Mouse (Mus musculus) T-helper 2 cell (primary cell): ENCODE data around the gene Acvr1b.

Experiments used
- in situ Hi-C: fragments of 300-600 bp; cut with MboI, MseI; formaldehyde crosslinking; loops from one replicate; pipeline ENCODE4 v1.15.1; 2025; ENCODE audit warnings: high pct_unique_total_duplicates

Gene Acvr1b

GRCm38 (mm10) chr15:101228866-101229590 is 55.2 kb downstream of the Acvr1b start:
- in situ Hi-C loops, result no loop called here

DNA sequence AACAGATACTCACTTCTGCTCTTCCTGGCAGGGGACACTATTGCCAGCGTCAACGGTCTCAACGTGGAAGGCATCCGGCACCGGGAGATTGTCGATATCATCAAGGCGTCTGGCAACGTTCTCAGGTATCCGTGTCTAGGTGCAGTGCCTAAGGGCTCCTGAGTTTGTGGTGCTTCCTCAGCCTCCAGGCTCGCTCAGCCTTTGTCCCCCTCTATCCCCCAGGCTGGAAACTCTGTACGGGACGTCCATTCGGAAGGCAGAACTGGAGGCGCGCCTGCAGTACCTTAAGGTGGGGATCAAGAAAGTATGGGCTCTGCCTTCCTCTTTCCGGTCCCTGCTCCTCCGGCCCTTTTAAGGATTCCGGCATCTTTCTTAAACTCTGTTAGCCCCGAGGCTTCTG is 56.6 kb downstream of the Acvr1b start:
- in situ Hi-C loops, result no loop called here

DNA sequence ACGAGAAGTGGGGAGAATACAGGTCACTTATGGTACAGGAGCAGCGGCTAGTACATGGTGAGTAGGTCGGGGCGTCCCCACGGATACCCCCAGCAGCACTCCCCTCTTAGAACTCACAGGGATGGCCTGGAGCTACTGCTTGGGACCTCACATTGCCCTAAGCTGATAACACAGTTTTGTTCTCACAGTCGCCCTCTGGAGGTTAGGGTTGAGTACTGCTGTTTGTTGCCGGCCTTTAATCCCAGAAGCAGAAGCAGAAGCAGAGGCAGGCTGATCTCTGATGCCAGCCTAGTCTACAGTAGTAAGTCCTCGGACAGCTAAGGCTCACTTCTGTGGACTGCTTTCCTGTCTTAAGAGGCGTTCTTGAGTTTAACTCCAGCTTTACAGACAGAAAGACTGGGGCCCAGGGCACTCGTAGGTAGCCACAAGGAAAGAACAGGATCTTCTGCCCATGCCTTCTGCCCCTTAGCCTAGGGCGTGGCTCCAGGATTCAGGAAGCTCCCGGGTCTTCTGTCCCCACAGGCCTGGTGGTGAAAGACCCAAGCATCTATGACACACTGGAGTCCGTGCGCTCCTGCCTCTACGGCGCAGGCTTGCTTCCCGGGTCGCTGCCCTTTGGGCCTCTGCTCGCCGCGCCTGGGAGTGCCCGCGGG is 57.3 kb downstream of the Acvr1b start:
- in situ Hi-C loops, result no loop called here

- in situ Hi-C loops, result no loop called here
Observed at GRCm38 (mm10) chr15:101231648-101232180, 57.8 kb downstream of the Acvr1b start.

GRCm38 (mm10) chr15:101232607-101233006 is 58.7 kb downstream of the Acvr1b start:
- in situ Hi-C loops, result no loop called here

DNA sequence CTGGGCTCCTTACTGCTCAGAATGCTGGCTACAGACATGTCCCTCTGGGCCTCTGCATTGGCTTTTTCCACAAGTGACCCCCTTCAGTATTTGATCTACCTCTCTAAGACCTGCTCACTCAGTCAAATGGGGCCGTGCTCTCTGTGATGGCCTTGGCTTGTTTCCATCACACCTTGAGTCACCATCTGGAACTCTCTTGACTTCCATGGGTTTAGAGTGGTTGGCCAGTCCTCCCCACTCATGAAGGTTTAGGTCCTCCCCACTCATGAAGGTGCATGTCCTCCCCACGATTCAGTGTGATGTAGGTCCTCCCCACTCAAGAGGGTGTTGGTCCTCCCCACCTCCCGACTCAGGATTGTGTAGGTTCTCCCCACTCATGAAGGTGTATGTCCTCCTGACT is 59.3 kb downstream of the Acvr1b start:
- in situ Hi-C loops, result no loop called here

GRCm38 (mm10) chr15:101233641-101234275 is 59.9 kb downstream of the Acvr1b start:
- in situ Hi-C loops, result no loop called here

DNA sequence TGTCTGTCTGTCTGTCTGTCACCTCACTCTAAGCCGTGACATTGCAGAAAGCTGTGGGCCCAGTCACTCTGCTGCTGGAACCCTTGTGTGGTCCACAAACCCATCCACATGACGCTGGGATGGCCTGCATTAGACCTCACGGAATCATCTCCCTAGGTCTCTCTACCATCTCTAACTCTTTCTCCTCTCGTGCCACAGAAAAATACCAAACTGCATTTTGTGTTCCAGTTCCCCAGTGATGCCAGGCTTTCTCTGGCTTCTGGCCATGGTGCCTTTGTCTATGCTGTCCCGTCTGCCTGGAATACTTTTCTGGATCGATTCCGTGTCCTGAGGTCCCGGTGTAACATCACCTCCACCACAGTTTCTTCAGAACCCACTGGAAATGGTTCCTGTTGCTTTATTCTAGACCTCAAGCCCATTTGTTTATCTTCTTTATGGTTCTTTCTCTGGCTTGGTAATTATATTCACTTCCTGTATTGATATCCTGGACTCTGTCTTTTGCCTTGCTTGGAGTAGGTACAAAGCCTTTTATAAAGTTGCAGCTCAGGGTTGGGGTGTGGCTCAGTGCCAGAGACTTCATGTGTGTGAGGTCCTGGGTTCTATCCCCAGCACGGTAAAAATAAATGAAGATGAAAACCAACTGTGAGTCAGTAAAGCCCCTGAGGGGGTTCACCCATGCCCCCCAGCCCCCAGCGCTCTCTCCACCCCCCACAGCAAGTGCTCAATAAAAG is 60.9 kb downstream of the Acvr1b start:
- in situ Hi-C loops, result loop anchor here (5.0 kb wide), 1 partner anchor 293 kb away; no protein-coding TSS in a partner anchor

DNA sequence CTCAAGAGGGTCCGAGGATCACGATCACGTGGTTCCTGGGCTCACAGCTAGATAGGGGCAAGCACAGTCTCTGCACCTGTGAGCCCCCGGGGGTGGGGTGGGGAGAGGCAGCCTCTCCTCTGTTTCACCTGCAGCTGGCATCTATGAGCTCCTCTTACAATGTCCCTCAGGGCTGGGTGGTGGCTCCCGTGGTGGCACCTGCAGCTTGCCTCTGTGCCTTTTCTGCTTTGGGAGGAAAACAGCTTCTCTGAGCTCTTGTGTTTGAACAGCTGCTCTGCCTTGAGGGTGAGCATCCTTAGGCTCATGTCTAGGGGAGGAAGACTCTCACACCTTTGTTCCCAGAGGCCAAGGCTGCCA is 61.5 kb downstream of the Acvr1b start:
- in situ Hi-C loops, result loop anchor here (5.0 kb wide), 1 partner anchor 292 kb away; no protein-coding TSS in a partner anchor

DNA sequence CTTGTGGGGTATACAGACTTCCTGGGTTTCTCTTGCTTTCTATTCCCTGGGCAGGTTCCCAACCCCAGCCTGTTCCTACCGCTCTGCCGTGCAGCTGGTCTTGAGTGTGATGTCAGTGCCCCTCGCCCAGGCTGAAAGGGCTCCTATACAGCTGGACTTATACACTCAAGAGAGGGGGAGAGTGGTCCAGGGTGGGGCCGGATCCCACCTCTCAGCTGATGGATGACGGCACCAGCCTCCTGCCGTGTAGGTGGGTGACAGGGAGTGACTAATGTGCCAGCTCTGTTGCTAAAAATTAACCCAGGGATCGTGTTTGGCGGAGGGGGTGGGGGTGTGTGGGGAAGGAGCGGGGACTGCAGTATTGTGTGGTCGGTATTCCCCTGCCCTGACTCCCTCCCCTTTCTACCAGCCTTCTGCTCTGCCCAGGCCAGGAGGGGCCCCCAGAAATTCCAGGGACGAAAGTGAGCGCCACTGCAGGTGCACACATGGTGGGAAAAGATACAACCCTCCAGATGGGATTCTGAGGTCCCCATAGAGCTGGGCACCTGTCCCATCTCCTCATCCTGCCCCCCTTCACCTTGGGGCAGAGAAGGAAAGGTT is 62.0 kb downstream of the Acvr1b start:
- in situ Hi-C loops, result loop anchor here (5.0 kb wide), 1 partner anchor 291 kb away; no protein-coding TSS in a partner anchor

GRCm38 (mm10) chr15:101236878-101237277 is 63.0 kb downstream of the Acvr1b start:
- in situ Hi-C loops, result loop anchor here (5.0 kb wide), 1 partner anchor 290 kb away; no protein-coding TSS in a partner anchor

DNA sequence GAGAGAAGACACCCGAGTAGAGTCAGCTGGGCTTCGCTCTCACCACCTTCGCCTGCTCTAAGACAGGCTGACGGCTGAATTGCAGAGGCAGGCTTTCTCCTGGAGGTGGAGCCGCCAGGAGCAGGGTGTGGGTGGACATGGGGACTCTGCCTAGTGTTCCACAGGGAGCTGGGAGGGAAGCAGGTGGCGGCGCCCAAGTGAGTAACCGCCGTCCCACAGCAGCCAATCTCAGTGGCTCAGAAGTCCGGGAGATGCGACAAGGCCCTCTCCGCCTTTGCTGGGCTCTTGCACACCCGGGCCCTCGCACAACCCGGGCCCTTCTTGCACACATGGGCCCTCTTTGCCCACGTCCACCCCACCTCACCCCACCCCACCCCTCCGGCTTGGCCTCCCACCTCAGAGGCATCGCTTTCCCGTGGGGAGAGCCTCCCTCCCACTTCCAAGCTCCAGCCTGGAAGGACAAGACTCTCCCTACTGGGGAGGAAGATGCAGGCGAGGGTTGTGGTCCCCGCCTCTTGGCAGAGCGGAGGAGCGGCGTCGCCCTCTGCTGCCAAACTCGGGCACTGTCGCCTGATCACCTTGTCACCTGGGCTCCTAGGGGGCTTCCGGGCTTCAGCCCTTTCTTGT is 65.1 kb downstream of the Acvr1b start:
- in situ Hi-C loops, result loop anchor here (5.0 kb wide), 1 partner anchor 288 kb away; no protein-coding TSS in a partner anchor

DNA sequence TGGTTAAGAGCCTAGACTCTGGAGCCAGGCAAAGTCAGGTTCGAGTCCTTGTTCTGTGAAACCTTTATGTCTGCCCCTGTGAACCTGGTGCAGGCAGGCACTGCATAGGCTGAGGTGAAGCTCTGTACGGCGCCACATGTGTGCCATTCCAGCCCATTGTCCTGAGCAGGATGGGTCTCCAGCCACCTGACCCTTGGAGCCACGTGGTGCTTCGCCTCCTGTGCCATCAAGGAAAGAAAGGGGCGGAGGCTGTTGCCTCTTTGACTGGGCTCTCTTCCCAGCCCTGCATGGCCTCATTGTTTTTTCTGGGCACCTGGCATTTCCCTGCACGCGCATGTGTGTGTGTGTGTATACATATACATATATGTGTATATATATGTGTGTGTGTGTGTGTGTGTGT is 66.0 kb downstream of the Acvr1b start:
- in situ Hi-C loops, result loop anchor here (5.0 kb wide), 2 partner anchors 42 to 287 kb away; partner anchors contain the start of gene Atg101

DNA sequence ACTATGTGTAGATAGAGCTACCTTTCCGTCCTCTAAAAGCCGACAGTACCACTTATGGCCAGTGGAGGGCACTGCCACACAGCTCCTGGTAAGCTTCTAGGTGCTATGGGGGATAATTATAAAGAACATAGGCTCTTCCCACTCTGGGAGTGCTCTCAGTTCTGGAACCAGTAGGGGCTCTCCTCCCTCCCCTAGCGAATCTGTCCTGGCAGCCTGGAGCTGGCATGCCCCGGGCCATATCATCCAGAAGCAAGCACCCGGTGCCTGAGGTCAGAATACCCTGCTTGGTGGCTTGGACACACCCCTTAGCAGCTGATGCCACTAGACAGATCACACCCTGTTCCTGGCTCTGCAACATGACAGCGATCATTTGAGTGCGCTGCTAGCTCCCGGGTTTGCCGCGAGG is 66.9 kb downstream of the Acvr1b start:
- in situ Hi-C loops, result loop anchor here (5.0 kb wide), 1 partner anchor 41 kb away; the partner anchor contains the start of gene Atg101

DNA sequence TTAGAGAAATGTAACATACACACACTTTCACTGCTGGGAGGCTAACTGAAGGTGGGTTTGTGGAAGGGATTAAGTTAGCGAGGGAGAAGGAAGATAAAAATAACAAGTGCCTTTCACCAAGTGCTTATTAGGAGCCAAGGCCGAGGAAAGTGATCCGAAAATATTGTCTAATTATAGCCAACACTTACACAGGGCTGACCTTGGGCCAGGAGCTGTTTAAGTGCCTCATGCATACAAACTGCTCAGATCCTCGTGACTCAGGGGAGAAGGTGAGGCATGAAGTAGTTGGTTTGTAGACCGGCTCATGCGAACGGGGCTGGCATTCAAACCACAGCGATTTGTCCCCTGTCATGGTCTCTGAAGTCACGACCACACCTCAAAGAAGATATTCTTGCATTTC is 67.4 kb downstream of the Acvr1b start:
- in situ Hi-C loops, result loop anchor here (5.0 kb wide), 1 partner anchor 41 kb away; the partner anchor contains the start of gene Atg101

DNA sequence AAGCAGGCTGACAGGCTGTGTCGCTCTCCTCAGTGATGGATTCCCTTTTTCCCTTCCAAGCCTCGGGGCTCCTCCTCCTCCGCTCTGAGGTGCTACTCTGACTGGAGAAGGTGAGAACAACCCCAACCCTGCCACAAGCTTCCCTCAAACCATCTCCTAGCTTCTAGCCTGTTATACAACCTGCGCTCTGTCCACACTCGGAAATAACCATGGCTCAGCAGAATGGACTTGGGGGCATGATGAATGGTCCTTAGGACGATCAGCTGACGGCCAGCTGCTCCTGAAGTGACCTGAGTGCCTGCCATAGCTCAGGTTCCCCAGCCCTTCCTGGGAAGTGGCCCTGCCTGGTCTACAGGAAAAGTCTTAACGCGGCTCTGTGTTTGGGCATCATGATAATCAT is 68.0 kb downstream of the Acvr1b start:
- in situ Hi-C loops, result loop anchor here (5.0 kb wide), 1 partner anchor 40 kb away; the partner anchor contains the start of gene Atg101

GRCm38 (mm10) chr15:101242645-101243044 is 68.8 kb downstream of the Acvr1b start:
- in situ Hi-C loops, result loop anchor here (5.0 kb wide), 1 partner anchor 40 kb away; the partner anchor contains the start of gene Atg101

- in situ Hi-C loops, result loop anchor here (5.0 kb wide), 1 partner anchor 38 kb away; the partner anchor contains the start of gene Atg101
Observed at GRCm38 (mm10) chr15:101244012-101244411, 70.1 kb downstream of the Acvr1b start.

DNA sequence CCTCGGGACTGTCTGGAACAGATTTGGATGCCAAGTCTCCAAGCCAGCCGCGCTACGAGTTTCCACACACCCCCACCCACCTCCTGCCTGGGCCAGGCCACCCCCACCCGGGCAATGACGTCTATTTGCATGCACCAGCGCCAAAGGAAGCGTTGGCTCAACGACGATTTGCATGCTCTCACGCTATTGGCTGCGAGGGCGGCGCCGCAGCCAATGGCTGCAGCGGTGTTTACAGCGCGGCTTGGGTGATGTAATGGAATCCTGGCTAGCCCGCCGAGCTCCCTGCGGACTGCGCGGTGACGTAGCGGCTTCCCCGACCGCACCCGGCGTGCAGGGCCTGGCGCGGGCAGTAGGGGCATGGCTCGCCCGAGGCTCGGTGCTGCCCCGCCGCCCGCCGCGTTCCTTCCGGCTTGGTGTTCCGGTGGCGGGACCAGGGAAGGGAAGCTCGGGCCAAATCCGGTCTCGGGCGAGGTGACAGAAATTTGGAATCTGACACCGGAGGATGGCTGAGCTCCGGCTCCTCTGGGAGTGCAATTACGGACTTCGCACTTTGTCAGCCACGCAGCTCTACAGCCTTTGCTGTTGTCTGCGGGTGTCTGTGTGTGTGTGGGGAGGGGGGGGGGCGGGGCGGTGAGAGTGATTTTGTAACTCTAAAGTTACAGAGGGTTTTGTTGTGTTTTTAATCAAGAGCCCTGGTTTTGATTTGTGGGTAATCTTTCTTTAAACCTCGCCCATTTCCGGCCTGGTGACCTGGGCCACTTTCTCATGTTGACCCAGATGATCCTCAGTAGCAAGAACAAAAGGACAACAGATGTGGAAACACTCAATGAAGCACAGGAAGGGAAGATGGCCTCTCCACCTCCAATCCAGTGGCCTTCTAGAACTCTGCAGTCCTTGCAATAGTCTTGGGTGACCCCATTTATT is 72.6 kb downstream of the Acvr1b start:
- in situ Hi-C loops, result no loop called here
